Mouse (Mus musculus) G1E (cell line): ENCODE data around the gene Trim33. TPM values are rescaled to one million over a fixed set of nuclear protein-coding genes. Genes with fewer than 3 reads are reported as not detected.
A peak's percentile ranks its signal among the peaks of the same experiment; 100 is the strongest.

Experiments used
- ATAC-seq: 2 replicates; pipeline ENCODE4 v1.8.0; 2016; ENCODE audit warnings: mild to moderate bottlenecking; ENCODE audit not compliant: insufficient number of reproducible peaks, poor library complexity, low FRiP score, severe bottlenecking; ENCODE audit errors: extremely low read depth
- DNase-seq: peaks from one replicate; pipeline ENCODE4 v3.0.0; 2012; ENCODE audit warnings: low spot score
- H3K27me3 ChIP-seq: 2 replicates; pipeline ENCODE4 v1.6.1; 2012; ENCODE audit warnings: mild to moderate bottlenecking, low read length, inconsistent platforms; ENCODE audit not compliant: insufficient read depth
- H3K36me3 ChIP-seq: replicated peaks from 2 replicates; pipeline ENCODE3; 2012; ENCODE audit warnings: mild to moderate bottlenecking, inconsistent platforms
- H3K4me1 ChIP-seq: 2 replicates; pipeline ENCODE4 v1.6.1; 2012; ENCODE audit warnings: low read depth, low read length, inconsistent platforms, mixed read lengths; ENCODE audit not compliant: insufficient read depth
- H3K4me3 ChIP-seq: 2 replicates; pipeline ENCODE4 v1.5.1; 2012; ENCODE audit warnings: low read depth, mild to moderate bottlenecking, inconsistent platforms, low read length, moderate library complexity, mixed read lengths
- H3K9me3 ChIP-seq: replicated peaks from 2 replicates; pipeline ENCODE4 v1.6.1; 2012; ENCODE audit warnings: inconsistent platforms
- CTCF ChIP-seq: IDR thresholded peaks from 2 replicates; pipeline ENCODE4 v1.5.1; 2012; ENCODE audit warnings: low read depth, low read length, inconsistent platforms, mixed read lengths
- GATA1 ChIP-seq: IDR thresholded peaks from 2 replicates; pipeline ENCODE4 v1.6.1; 2012; ENCODE audit warnings: borderline replicate concordance, low read length, inconsistent platforms, mixed read lengths
- GATA2 ChIP-seq: IDR thresholded peaks from 2 replicates; pipeline ENCODE4 v1.6.1; 2012; ENCODE audit warnings: low read depth, low read length, inconsistent platforms, borderline replicate concordance
- POLR2AphosphoS5 ChIP-seq: IDR thresholded peaks from 2 replicates; pipeline ENCODE4 v1.6.1; 2012; ENCODE audit warnings: low read depth, low read length, inconsistent platforms; ENCODE audit not compliant: insufficient replicate concordance
- TAL1 ChIP-seq: conservative IDR thresholded peaks from 2 replicates; pipeline ENCODE4 v1.6.1; 2012; ENCODE audit warnings: low read depth, low read length, inconsistent platforms, mixed read lengths
- polyA plus RNA-seq: library from polyadenylated mRNA; stranded (reverse); fragments of >175 nt; gene quantifications from 2 replicates; pipeline ENCODE4 v1.2.3, GENCODE M21; 2012
- total RNA-seq, 2 experiments: library from RNA; stranded (forward) in 1 of 2; stranded (reverse) in 1 of 2; fragments of 200-1000 nt in 1 of 2; fragments of >200 nt in 1 of 2; fragmentation: Nextera tagmentation in 1 of 2; gene quantifications; 2 replicates each; pipeline ENCODE4 v1.2.3; 2014 to 2017

The Trim33 gene
- total and polyA plus RNA-seq, 3 experiments: 7.7 to 188 (median 103) TPM

DNA sequence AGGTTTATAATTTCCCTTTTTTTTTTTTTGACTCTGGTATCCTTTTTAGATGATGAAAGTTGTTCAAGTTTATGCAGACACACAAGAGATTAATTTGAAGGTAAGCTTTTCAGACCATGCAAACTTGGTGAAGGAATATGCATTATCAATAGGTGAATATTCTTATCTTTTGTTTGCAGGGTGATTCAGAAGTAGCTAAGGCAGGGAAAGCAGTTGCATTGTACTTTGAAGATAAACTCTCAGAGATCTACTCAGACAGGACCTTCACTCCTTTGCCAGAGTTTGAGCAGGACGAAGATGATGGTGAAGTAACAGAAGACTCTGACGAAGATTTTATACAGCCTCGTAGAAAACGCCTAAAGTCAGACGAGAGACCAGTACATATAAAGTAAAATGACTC is 74.4 kb downstream of the Trim33 start:
- Histone ChIP-seq H3K27me3 (no peaks in the 10 kb centered on the region), H3K4me3 (no peak overlapping the region; the same call in 1 of the 2 replicates), H3K9me3 (no peaks in the 10 kb centered on the region), H3K36me3 (peaks cover 49% of the 10 kb centered on the region), H3K4me1 (peaks cover 33% of the 10 kb centered on the region)
- DNase-seq (no peak), ATAC-seq (peak; percentile 80)
- TF ChIP-seq TAL1: peak; percentile 86
- no peak for TF ChIP-seq POLR2AphosphoS5

DNA sequence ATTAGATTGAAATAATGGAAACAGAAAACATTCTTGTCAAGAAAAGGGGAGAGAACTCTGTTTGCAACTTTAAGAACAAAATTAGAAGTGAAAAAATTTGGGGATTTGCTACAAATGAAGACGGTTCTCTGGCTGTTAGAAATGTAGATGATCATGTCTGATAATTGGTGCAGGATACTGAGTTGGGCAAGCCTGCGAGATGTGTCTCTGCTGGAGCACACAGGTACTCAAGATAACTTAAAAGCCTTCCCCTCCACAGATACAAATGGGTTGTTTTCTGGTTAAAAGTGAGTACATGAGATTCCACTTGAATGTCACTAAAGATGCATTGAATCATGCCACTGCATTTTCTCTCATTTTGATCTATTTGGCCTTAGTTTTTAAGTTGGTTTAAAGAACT is 74.9 kb downstream of the Trim33 start:
- Histone ChIP-seq H3K27me3 (no peaks in the 10 kb centered on the region), H3K36me3 (peaks cover 50% of the 10 kb centered on the region), H3K9me3 (no peaks in the 10 kb centered on the region), H3K4me3 (no peak overlapping the region), H3K4me1 (peaks cover 37% of the 10 kb centered on the region)
- no peak for TF ChIP-seq GATA1
- no peak for TF ChIP-seq CTCF
- ATAC-seq: no peak
- DNase-seq: no peak

DNA sequence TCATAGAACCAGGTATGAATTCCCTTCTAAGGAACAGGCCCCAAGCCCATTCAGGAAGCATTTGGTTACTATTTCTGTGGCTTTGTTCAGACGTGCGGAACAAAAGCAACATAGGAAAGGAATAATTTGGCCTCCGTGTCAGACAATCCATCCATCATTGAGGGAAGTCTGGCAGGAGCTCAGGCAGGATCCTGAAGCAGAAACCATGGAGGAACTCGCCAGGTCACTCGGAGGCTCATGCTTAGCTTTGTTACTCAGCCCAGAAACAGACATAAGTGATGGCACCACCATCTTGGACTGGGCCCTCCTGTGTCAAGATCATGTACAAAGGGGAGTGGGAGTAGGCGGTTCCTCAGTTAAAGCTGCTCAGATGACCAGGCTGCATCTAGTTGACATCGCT is 82.1 kb downstream of the Trim33 start:
- DNase-seq (no peak), ATAC-seq (no peak)
- peaks cover 37% of the 10 kb centered on the region for H3K4me1 ChIP-seq
- no peak overlapping the region; the same call in 1 of the 2 replicates for H3K4me3 ChIP-seq
- no peak for TF ChIP-seq CTCF
- H3K27me3 ChIP-seq: no peaks in the 10 kb centered on the region
- no peaks in the 10 kb centered on the region for H3K9me3 ChIP-seq
- H3K36me3 ChIP-seq: peaks cover 39% of the 10 kb centered on the region

DNA sequence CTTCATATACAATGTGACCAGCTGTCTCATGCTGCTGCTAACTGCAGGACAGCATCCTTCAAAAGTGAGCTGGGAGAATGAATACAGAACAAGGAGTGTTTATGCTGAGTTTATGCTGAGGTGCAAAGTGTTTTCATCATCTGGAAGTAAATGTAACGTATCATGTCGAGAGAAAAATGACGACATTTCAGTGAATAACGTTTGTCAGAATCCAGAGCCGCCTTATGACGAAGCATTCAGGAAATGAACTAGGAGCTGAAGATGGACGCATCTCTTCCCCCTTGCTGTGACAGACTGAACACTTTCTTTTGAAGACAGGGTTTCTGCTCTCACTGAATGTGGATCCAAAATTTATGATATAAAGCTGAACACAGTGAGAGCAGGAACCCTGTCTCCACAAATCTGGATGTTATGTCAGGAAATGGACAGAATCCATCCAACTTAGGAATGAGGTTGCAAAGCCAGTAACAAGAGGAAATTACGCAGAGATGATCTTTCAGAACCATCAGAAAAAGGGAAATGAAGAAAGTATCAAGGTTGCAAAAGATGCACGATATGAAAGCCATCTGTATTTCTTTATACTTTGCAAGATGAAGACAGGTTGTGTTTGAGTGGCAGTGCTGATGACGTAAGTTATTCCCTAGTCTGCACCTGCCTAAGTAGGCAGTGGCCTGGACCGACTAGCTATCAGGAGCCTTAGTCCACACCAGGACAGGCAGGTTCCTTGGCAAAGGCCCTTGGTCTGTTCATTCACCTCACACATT is 85.3 kb downstream of the Trim33 start:
- no peak overlapping the region for H3K4me3 ChIP-seq
- peaks cover 21% of the 10 kb centered on the region for H3K36me3 ChIP-seq
- no peak for TF ChIP-seq GATA1
- TF ChIP-seq POLR2AphosphoS5: no peak
- no peak for TF ChIP-seq TAL1
- peaks cover 30% of the 10 kb centered on the region for H3K4me1 ChIP-seq
- no peaks in the 10 kb centered on the region for H3K9me3 ChIP-seq
- DNase-seq (no peak), ATAC-seq (no peak)
- no peaks in the 10 kb centered on the region for H3K27me3 ChIP-seq

DNA sequence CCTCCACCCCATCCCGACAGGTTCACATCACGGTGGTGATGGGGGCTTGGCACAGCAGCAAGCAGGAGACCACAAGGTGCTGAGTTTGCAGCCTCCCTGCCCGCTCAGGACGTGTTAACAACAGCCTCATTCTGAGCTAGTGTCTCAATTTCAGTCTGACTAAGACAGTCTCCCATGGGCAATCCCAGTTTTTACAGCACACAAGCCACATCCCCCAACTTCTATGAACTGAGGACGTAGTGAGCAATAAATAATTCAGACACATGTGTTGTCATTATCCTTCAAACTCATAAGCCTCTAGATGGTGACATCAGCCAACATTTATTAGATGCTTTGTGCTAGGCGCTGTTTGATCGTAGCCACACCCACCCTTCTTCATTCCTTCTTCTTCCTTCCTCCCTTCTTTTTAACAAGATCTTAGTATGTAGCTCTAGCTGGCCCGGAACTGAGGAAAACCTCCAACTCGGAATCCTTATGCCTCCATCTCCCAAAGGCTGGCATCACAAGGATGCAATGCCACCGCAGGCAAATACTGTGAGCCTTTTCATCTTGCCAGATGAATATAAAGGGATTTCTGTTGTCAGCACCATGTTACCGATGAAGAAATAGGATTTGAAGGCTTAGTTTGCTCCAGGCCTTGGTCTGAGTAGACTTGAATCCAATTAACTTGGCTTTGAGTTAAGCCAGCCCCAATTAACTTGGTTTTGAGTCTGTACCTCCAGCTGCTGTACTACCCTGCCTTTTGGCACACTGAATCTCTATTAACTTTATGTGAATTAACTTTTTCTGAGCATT is 88.3 kb downstream of the Trim33 start:
- Histone ChIP-seq H3K27me3 (no peaks in the 10 kb centered on the region), H3K9me3 (no peaks in the 10 kb centered on the region), H3K4me1 (peaks cover 16% of the 10 kb centered on the region), H3K36me3 (peaks cover 10% of the 10 kb centered on the region), H3K4me3 (no peak overlapping the region)
- DNase-seq: no peak
- ATAC-seq: no peak
- TF ChIP-seq GATA1 (no peak), TAL1 (no peak), CTCF (no peak), POLR2AphosphoS5 (no peak), GATA2 (no peak)

DNA sequence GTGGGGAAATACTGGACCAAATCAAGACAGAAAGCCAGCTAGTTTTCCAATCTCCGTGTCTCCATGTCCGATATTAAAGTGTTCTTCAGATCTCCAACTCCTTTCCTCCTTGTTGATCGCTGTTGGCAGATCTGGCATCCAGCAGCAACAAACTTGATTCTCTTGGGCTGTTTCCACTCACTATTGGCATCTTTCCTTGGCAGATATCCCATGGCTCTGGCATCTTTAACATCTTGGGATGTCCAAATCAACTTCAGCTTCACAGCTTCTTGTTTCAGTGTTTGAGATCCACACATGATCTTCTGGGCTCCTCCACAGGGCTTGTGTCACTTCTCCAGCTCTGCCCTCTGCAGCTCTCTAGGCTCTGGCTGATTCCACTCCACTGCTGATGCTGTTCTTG is 89.6 kb downstream of the Trim33 start:
- TF ChIP-seq GATA2: no peak
- no peak for TF ChIP-seq TAL1
- no peak for TF ChIP-seq GATA1
- TF ChIP-seq POLR2AphosphoS5: no peak
- TF ChIP-seq CTCF: no peak
- ATAC-seq (no peak), DNase-seq (no peak)
- H3K27me3 ChIP-seq: no peaks in the 10 kb centered on the region
- peaks cover 6% of the 10 kb centered on the region for H3K36me3 ChIP-seq
- H3K4me1 ChIP-seq: peaks cover 15% of the 10 kb centered on the region
- H3K9me3 ChIP-seq: no peaks in the 10 kb centered on the region
- H3K4me3 ChIP-seq: no peak overlapping the region
